Mouse (Mus musculus) MEL (cell line): ENCODE data around the gene Trio. TPM values are rescaled to one million over a fixed set of nuclear protein-coding genes. Genes with fewer than 3 reads are reported as not detected.

Experiments
- DNase-seq: peaks from one replicate; pipeline ENCODE4 v3.0.0; 2011; ENCODE audit warnings: low read depth, low spot score
- H3K27ac ChIP-seq: 2 replicates; pipeline ENCODE4 v1.5.1; 2012; ENCODE audit warnings: low read depth, mild to moderate bottlenecking, control low read depth, low read length, moderate library complexity; ENCODE audit not compliant: control insufficient read depth
- H3K27me3 ChIP-seq, 2 experiments: fragments of 150-350 bp in 1 of 2; sonication (generic) in 1 of 2; 2 replicates each; pipeline ENCODE4 v1.6.1; 2012; ENCODE audit warnings: low read length in 2 of 2, mild to moderate bottlenecking in 2 of 2, improper control_type of control experiment in 1 of 2, moderate library complexity in 1 of 2; ENCODE audit not compliant: insufficient read depth in 2 of 2, control insufficient read depth in 1 of 2
- H3K36me3 ChIP-seq, 2 experiments: 2 replicates each; pipeline ENCODE4 v1.6.1; 2012 to 2014; ENCODE audit warnings: low read length in 2 of 2, improper control_type of control experiment in 1 of 2, inconsistent platforms in 1 of 2, mild to moderate bottlenecking in 1 of 2; ENCODE audit not compliant: insufficient read depth in 2 of 2, control insufficient read depth in 1 of 2
- H3K4me1 ChIP-seq, 2 experiments: fragments of 150-350 bp in 1 of 2; sonication (generic) in 1 of 2; 2 replicates each; pipeline ENCODE4 v1.6.1; 2012; ENCODE audit warnings: low read length in 2 of 2, improper control_type of control experiment in 1 of 2, mild to moderate bottlenecking in 1 of 2; ENCODE audit not compliant: insufficient read depth in 2 of 2, control insufficient read depth in 1 of 2
- H3K4me3 ChIP-seq, 2 experiments: fragments of 150-350 bp in 1 of 2; sonication (generic) in 1 of 2; 2 replicates each; pipeline ENCODE4 v1.5.1; 2012; ENCODE audit warnings: low read depth in 2 of 2, low read length in 2 of 2, mild to moderate bottlenecking in 2 of 2, moderate library complexity in 2 of 2, control low read depth in 1 of 2, improper control_type of control experiment in 1 of 2; ENCODE audit not compliant: control insufficient read depth in 1 of 2, insufficient read depth in 1 of 2
- H3K79me2 ChIP-seq: 2 replicates; pipeline ENCODE4 v1.6.1; 2012; ENCODE audit warnings: mild to moderate bottlenecking, low read length, moderate library complexity; ENCODE audit not compliant: control insufficient read depth, poor library complexity, insufficient read depth
- H3K9ac ChIP-seq: 2 replicates; pipeline ENCODE4 v1.6.1; 2012; ENCODE audit warnings: low read depth, mild to moderate bottlenecking, control low read depth, low read length, moderate library complexity; ENCODE audit not compliant: control insufficient read depth, poor library complexity, severe bottlenecking
- H3K9me3 ChIP-seq: fragments of 150-350 bp; sonication (generic); replicated peaks from 2 replicates; pipeline ENCODE4 v1.6.1; 2012; ENCODE audit warnings: mild to moderate bottlenecking, low read length, improper control_type of control experiment, moderate library complexity; ENCODE audit not compliant: insufficient read depth
- BHLHE40 ChIP-seq: IDR thresholded peaks from 2 replicates; pipeline ENCODE4 v1.6.1; 2012; ENCODE audit warnings: low read depth, mild to moderate bottlenecking, inconsistent platforms, low read length, improper control_type of control experiment, borderline replicate concordance
- CHD1 ChIP-seq: IDR thresholded peaks from 2 replicates; pipeline ENCODE4 v1.6.1; 2012; ENCODE audit warnings: low read depth, mild to moderate bottlenecking, inconsistent platforms, low read length, improper control_type of control experiment
- CHD2 ChIP-seq: IDR thresholded peaks from 2 replicates; pipeline ENCODE4 v1.6.1; 2011; ENCODE audit warnings: low read length, improper control_type of control experiment
- ELF1 ChIP-seq: IDR thresholded peaks from 2 replicates; pipeline ENCODE4 v1.6.1; 2014; ENCODE audit warnings: low read depth, mild to moderate bottlenecking, inconsistent platforms, low read length, improper control_type of control experiment, moderate library complexity
- EP300 ChIP-seq, 2 experiments: IDR thresholded peaks; 2 replicates each; pipeline ENCODE4 v1.6.1; 2011; ENCODE audit warnings: improper control_type of control experiment in 2 of 2, low read length in 2 of 2, low read depth in 1 of 2, mild to moderate bottlenecking in 1 of 2
- GATA1 ChIP-seq: IDR thresholded peaks from 2 replicates; pipeline ENCODE4 v1.6.1; 2011; ENCODE audit warnings: low read depth, low read length, improper control_type of control experiment
- HCFC1 ChIP-seq: IDR thresholded peaks from 2 replicates; pipeline ENCODE4 v1.6.1; 2012; ENCODE audit warnings: low read depth, mild to moderate bottlenecking, inconsistent platforms, low read length, improper control_type of control experiment, moderate library complexity
- MAX ChIP-seq: IDR thresholded peaks from 2 replicates; pipeline ENCODE4 v1.6.1; 2011; ENCODE audit warnings: low read length, improper control_type of control experiment
- MAZ ChIP-seq: IDR thresholded peaks from 2 replicates; pipeline ENCODE4 v1.6.1; 2012; ENCODE audit warnings: low read depth, mild to moderate bottlenecking, inconsistent platforms, low read length, improper control_type of control experiment
- MEF2A ChIP-seq: IDR thresholded peaks from 2 replicates; pipeline ENCODE4 v1.6.1; 2014; ENCODE audit warnings: low read depth, mild to moderate bottlenecking, inconsistent platforms, low read length, improper control_type of control experiment; ENCODE audit not compliant: poor library complexity, insufficient replicate concordance, severe bottlenecking; ENCODE audit errors: extremely low read depth
- MXI1 ChIP-seq: IDR thresholded peaks from 2 replicates; pipeline ENCODE4 v1.6.1; 2011; ENCODE audit warnings: mild to moderate bottlenecking, low read depth, low read length, improper control_type of control experiment
- MYB ChIP-seq: IDR thresholded peaks from 2 replicates; pipeline ENCODE4 v1.6.1; 2011; ENCODE audit warnings: mild to moderate bottlenecking, low read depth, low read length, improper control_type of control experiment
- NELFE ChIP-seq: IDR thresholded peaks from 2 replicates; pipeline ENCODE4 v1.6.1; 2011; ENCODE audit warnings: low read depth, low read length, improper control_type of control experiment
- NRF1 ChIP-seq: IDR thresholded peaks from 2 replicates; pipeline ENCODE4 v1.6.1; 2014; ENCODE audit warnings: low read depth, mild to moderate bottlenecking, inconsistent platforms, low read length, improper control_type of control experiment, moderate library complexity; ENCODE audit not compliant: poor library complexity, insufficient read depth, severe bottlenecking
- POLR2AphosphoS2 ChIP-seq: IDR thresholded peaks from 2 replicates; pipeline ENCODE4 v1.6.1; 2011; ENCODE audit warnings: low read length, improper control_type of control experiment
- POLR2AphosphoS5 ChIP-seq: IDR thresholded peaks from 2 replicates; pipeline ENCODE4 v1.6.1; 2012; ENCODE audit warnings: low read depth, borderline replicate concordance, mild to moderate bottlenecking, inconsistent platforms, low read length, moderate library complexity, mixed read lengths
- RAD21 ChIP-seq: IDR thresholded peaks from 2 replicates; pipeline ENCODE4 v1.6.1; 2011; ENCODE audit warnings: mild to moderate bottlenecking, low read depth, low read length, improper control_type of control experiment
- TBP ChIP-seq: IDR thresholded peaks from 2 replicates; pipeline ENCODE4 v1.8.0; 2011; ENCODE audit warnings: low read depth, low read length, improper control_type of control experiment
- UBTF ChIP-seq: IDR thresholded peaks from 2 replicates; pipeline ENCODE4 v1.6.1; 2012; ENCODE audit warnings: low read depth, mild to moderate bottlenecking, inconsistent platforms, low read length, improper control_type of control experiment, moderate library complexity, borderline replicate concordance; ENCODE audit not compliant: insufficient read depth
- USF1 ChIP-seq: IDR thresholded peaks from 2 replicates; pipeline ENCODE4 v1.6.1; 2014; ENCODE audit warnings: low read depth, mild to moderate bottlenecking, inconsistent platforms, low read length, improper control_type of control experiment, moderate library complexity
- USF2 ChIP-seq, 2 experiments: IDR thresholded peaks; 2 replicates each; pipeline ENCODE4 v1.6.1; 2011 to 2012; ENCODE audit warnings: improper control_type of control experiment in 2 of 2, low read length in 2 of 2, borderline replicate concordance in 1 of 2, inconsistent platforms in 1 of 2, low read depth in 1 of 2, mild to moderate bottlenecking in 1 of 2; ENCODE audit not compliant: insufficient read depth in 1 of 2
- ZMIZ1 ChIP-seq: IDR thresholded peaks from 2 replicates; pipeline ENCODE4 v1.6.1; 2012; ENCODE audit warnings: low read depth, mild to moderate bottlenecking, inconsistent platforms, low read length, improper control_type of control experiment, moderate library complexity
- polyA plus RNA-seq, 2 experiments: library from polyadenylated mRNA; stranded (reverse) in 1 of 2; unstranded in 1 of 2; fragments of >175 nt in 1 of 2; fragments of >200 nt in 1 of 2; gene quantifications; 2 replicates each; pipeline versions ENCODE4 v1.2.1 to v1.2.4; 2012; ENCODE audit warnings: low replicate concordance in 2 of 2, low read depth in 1 of 2; ENCODE audit not compliant: insufficient read length in 2 of 2, insufficient read depth in 1 of 2, missing spikeins in 1 of 2
- total RNA-seq: library from RNA; depleted of rRNA; stranded (reverse); fragments of 300-350 nt; gene quantifications from 2 replicates; pipeline ENCODE4 v1.2.3, GENCODE M21; 2012

The Trio gene
- total and polyA plus RNA-seq, 3 experiments = 0.91 to 1.1 TPM; not detected in 1

DNA sequence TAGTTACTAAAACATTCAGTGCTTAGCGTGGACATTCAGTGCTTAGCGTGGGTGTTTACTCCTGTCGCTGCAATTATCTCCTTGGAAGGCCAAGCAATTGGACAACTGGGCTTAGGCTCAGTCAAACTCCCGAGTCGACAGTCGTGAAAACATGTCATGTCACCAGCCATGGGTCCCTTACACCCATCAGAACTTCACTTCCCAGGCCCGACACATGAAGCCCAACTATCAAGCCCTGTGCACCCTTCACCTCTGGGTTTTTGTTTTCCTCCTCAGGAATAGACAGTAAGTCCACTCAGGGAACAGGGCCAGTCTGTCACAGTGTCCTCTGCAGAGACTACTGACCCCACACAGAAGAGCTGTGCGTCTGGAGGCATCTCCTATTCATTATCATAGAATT, 84.2 kb downstream of the Trio start:
- no peak overlapping the region for H3K9ac ChIP-seq
- H3K9me3 ChIP-seq = no peaks in the 10 kb centered on the region
- TF ChIP-seq MXI1 (no peak), EP300 (IDR thresholded peaks at IDR 0.05; ENCODE audit: low read depth in 1 of 2, low read length in 2 of 2) (no peak), GATA1 (no peak), USF1 (no peak), RAD21 (no peak), ZMIZ1 (no peak), POLR2AphosphoS2 (no peak), ELF1 (no peak), NRF1 (no peak), BHLHE40 (no peak), HCFC1 (no peak), POLR2AphosphoS5 (no peak), CHD2 (no peak), USF2 (IDR thresholded peaks at IDR 0.05; ENCODE audit: borderline replicate concordance in 1 of 2, insufficient read depth in 1 of 2, low read depth in 1 of 2, low read length in 2 of 2) (no peak)
- DNase-seq = no peak
- H3K4me1 ChIP-seq = no peaks in the 10 kb centered on the region
- H3K79me2 ChIP-seq = no peaks in the 10 kb centered on the region
- H3K27me3 ChIP-seq = no peaks in the 10 kb centered on the region
- no peak overlapping the region for H3K4me3 ChIP-seq
- no peaks in the 10 kb centered on the region for H3K36me3 ChIP-seq
- H3K27ac ChIP-seq = no peak overlapping the region

DNA sequence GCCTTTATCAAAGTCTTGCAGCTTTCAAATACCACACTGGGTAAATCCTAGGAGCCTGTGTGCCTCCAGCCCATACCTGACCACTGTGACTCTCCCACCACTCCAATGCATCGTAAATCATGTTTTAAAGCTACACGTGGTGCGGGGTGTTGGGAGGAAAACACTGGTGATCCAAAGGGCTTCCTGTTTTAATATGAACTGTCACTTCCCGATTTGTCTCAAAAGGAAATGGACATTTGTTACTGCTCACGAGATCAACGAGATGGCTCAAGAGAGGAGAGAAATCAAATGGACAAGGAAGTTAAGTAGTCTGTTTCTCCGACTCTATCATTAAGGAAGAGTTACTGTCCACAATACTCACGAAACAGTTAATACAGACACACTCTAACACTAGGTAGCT, 84.6 kb downstream of the Trio start:
- Histone ChIP-seq H3K79me2 (no peaks in the 10 kb centered on the region), H3K9me3 (no peaks in the 10 kb centered on the region), H3K27me3 (no peaks in the 10 kb centered on the region), H3K4me3 (no peak overlapping the region), H3K9ac (no peak overlapping the region), H3K27ac (no peak overlapping the region), H3K4me1 (no peaks in the 10 kb centered on the region), H3K36me3 (no peaks in the 10 kb centered on the region)
- DNase-seq = no peak
- TF ChIP-seq CHD2 = no peak
- no peak for TF ChIP-seq MEF2A
- TF ChIP-seq TBP = no peak
- TF ChIP-seq EP300 (IDR thresholded peaks at IDR 0.05; ENCODE audit: low read depth in 1 of 2, low read length in 2 of 2) = no peak
- no peak for TF ChIP-seq RAD21
- no peak for TF ChIP-seq CHD1
- no peak for TF ChIP-seq MYB
- TF ChIP-seq UBTF = no peak
- TF ChIP-seq MAX = no peak
- no peak for TF ChIP-seq USF1
- TF ChIP-seq MAZ = no peak
- TF ChIP-seq POLR2AphosphoS2 = no peak
- TF ChIP-seq NELFE = no peak
